Mouse (Mus musculus): ENCODE measurements around the gene Gap43.
"Not testable (repeated sequence)": the region's sequence is repeated elsewhere in the genome, so short reads cannot be mapped to it uniquely, and the experiment has no call there.

Gap43 gene

DNA sequence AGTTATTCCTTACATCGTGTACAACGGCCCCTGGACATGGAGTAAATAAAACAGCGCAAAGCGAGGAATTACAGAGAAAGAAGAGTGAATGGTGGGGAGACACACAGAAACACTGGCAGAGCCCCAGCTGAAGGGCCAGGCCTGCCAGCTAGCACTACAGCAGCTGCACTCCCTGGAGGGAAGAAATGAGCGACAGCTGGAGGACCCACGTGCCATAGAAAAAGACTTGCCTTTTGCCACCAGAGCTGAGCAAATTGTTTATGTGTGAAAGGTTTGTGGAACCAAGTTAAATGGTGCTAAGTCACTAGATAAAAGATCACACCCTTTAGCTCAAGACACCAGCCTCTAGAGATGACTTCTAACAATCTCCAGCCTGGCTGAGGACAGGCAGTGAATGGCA, 37.0 kb downstream of the Gap43 start:
- intact Hi-C loops (cut with DNase I), result no loop called here

GRCm38 (mm10) chr16:42294481-42294880, 46.0 kb downstream of the Gap43 start:
- intact Hi-C loops (cut with DNase I), result no loop called here

DNA sequence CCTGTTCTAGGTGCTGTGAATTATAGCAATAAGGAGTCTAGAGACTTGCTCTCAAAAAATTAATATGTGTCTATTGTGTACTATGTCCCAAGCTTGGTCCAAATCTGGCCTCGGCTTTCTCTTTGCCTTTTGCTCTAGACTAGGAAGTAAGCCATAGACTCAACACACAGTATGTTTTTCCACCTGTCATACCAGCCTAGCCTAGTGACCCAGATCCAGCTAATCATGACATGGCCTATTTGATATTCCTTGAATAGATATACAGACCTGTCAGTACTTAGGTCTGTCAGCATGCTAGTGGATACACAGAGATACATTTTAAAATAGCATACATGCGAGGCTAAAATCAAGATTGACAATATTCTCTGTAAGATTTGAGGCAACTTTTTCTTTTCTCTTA, 46.4 kb downstream of the Gap43 start:
- intact Hi-C loops (cut with DNase I), result no loop called here

GRCm38 (mm10) chr16:42291572-42291971, 48.9 kb downstream of the Gap43 start:
- intact Hi-C loops (cut with DNase I), result no loop called here

DNA sequence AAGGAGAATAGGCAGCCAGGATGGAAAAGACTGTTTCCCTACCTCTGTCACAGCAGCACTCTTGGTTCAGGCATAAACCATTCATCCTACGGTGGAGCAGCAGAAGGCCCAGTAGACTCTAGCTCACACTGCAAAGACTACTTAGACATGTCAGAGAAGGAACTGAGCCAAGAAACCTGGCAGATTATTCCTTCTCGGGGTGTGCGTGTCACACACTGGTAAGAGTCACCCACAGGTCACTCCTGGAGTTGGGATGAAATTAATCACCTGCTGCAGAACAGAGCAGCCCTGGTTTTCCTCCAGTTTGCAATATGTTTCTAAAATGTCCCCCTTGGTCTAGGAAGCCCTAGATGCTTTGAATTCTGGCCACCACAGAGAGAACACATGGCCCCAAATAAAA, 56.4 kb downstream of the Gap43 start:
- intact Hi-C loops (cut with DNase I), result no loop called here

- intact Hi-C loops (cut with DNase I), result loop anchor here (2.0 to 5.0 kb wide), 2 partner anchors 505 to 1525 kb away; no protein-coding TSS in a partner anchor
Measured at GRCm38 (mm10) chr16:42277713-42278112, 62.7 kb downstream of the Gap43 start.

DNA sequence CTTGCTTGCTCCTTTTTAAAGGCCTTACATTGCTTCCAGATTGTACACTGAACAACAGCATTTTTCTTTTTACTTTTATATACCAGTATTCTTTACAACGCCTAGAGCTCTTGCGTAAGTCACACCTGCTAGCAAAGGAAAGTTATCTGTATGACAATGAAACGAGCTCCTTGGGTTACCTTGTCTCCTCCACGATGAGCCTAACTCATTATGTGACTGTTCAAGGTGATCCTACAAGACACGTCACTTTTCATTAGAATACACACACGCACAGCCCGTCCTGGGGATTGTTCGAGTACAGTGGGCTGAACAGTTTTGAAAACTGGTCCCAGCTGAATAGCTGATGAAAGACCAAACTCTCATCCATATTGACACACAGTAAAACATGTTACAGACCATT, 63.2 kb downstream of the Gap43 start:
- intact Hi-C loops (cut with DNase I), result loop anchor here (2.0 to 5.0 kb wide), 2 partner anchors 506 to 1525 kb away; no protein-coding TSS in a partner anchor

- intact Hi-C loops (cut with DNase I), result loop anchor here (2.0 to 5.0 kb wide), 2 partner anchors 506 to 1526 kb away; no protein-coding TSS in a partner anchor
Measured at GRCm38 (mm10) chr16:42276216-42277141, 64.0 kb downstream of the Gap43 start.

- intact Hi-C loops (cut with DNase I), result loop anchor here (2.0 to 5.0 kb wide), 2 partner anchors 507 to 1527 kb away; no protein-coding TSS in a partner anchor
Measured at GRCm38 (mm10) chr16:42275518-42276215, 64.8 kb downstream of the Gap43 start.

- intact Hi-C loops (cut with DNase I), result no loop called here
Measured at GRCm38 (mm10) chr16:42271213-42271612, 69.2 kb downstream of the Gap43 start.

DNA sequence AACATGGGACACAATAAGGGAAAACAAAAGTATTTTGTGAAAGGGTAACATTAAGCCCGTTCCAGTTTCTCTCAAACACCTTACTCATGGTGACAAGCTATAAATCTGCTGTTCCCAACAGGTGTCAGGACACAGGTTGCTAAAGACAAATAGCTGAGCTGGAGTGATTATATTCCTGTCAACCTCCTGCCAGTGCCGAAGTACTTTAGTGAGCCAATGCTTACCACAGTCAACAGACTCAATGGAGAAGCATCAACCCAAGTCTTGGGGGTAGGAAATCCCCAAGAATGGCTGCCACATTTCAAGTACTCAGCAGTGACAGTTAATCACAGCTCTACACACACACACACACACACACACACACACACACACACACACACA, 70.9 kb downstream of the Gap43 start:
- intact Hi-C loops (cut with DNase I), result no loop called here

GRCm38 (mm10) chr16:42268843-42269586, 71.4 kb downstream of the Gap43 start:
- intact Hi-C loops (cut with DNase I), result no loop called here

- intact Hi-C loops (cut with DNase I), result no loop called here
Measured at GRCm38 (mm10) chr16:42265185-42265584, 75.3 kb downstream of the Gap43 start.

GRCm38 (mm10) chr16:42262935-42263542, 77.4 kb downstream of the Gap43 start:
- intact Hi-C loops (cut with DNase I), result no loop called here

DNA sequence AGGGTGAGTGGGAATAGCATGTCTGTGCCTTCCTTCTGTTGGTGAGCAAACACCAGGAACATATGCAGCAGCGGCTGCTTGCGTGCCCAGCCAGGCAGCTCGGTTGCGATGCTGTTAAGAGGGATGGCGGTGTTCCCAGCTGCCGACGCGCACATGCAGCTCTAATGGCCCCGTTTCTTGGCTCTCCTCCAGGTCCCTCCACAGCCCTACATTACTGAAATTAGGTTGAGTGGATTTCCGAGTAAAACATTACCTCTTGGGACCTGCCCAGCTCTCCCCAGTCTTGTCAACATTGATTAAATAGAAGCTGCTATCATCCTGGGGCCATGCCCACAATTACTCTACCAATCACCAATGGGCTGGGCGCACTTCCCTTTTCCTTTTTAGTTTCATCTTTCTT, 84.8 kb downstream of the Gap43 start:
- intact Hi-C loops (cut with DNase I), result no loop called here

GRCm38 (mm10) chr16:42255222-42255621, 85.2 kb downstream of the Gap43 start:
- intact Hi-C loops (cut with DNase I), result no loop called here

DNA sequence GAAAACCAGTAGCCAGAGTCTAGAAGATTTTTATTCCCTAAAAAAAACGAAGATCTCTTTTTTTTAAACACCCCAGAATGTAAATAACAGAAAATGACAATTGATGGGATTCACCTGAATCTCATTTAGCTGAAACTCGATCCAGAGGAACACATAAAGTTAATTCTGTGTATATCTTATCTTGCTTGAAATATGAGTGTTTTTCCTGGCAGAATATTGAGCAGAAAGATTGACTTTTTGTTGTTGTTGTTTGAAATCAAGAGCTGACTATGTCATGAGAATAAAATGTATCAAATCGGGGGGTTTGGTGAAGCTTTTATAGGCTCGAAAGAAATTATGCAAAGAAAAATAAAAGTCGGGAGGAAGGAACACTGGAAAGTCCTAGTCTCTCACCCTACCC, 88.2 kb downstream of the Gap43 start:
- intact Hi-C loops (cut with DNase I), result no loop called here

DNA sequence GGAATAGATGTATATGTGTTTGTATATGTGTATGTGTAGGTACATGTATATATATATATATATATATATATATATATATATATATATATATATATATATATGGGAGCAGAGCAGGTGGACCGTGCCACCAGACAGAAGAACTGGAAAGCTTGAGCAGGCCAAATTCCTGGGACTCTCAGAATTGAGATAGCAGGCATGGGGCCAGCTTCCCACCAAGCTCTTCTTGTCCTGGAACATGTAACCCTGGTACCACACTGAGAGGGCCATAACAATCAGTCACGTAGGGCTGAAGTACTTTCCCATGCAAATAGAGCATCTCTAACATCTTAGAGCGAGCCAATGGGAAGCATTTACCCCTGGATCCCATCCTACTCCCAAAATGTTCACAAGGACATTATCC, 96.3 kb downstream of the Gap43 start:
- intact Hi-C loops (cut with DNase I), result not testable (repeated sequence)

DNA sequence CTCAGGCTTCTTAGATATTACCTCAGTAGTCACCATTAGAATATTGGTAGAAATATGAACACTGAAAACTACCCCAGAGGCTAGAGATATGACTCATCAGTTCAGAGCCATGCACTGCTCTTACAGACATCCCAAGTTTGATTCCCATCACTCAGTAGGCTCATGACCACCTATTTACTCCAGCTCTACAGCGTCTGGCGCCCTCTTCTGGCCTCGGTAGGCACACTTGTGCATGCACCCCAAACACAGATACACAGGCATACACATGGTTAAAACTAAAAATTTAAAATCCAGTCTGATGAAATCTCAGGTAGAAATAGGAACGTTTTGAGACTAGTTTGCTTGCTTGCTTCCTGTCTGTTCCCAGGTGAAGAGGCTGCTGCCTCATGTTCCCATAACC, 109.1 kb downstream of the Gap43 start:
- intact Hi-C loops (cut with DNase I), result no loop called here

Data from adrenal gland (tissue).